Mouse (Mus musculus) cortical plate, adult 2 months (tissue): ENCODE data around the gene Stk39. TPM values are rescaled to one million over a fixed set of nuclear protein-coding genes. Genes with fewer than 3 reads are reported as not detected.

Source experiments
- H3K27ac ChIP-seq: fragments of 200-500 bp; 2 replicates; pipeline ENCODE4 v1.5.1; 2012; ENCODE audit warnings: low read length, control low read depth, inconsistent platforms; ENCODE audit not compliant: insufficient read depth
- H3K4me1 ChIP-seq: fragments of 200-500 bp; 2 replicates; pipeline ENCODE4 v1.6.1; 2011; ENCODE audit warnings: low read length; ENCODE audit not compliant: control insufficient read depth, insufficient read depth
- H3K4me3 ChIP-seq: fragments of 200-500 bp; 2 replicates; pipeline ENCODE4 v1.5.1; 2011; ENCODE audit warnings: mild to moderate bottlenecking, low read length, control low read depth; ENCODE audit not compliant: insufficient read depth
- CTCF ChIP-seq: fragments of 200-500 bp; IDR thresholded peaks from 2 replicates; pipeline ENCODE4 v1.5.1; 2011; ENCODE audit warnings: mild to moderate bottlenecking, control low read depth, low read length; ENCODE audit not compliant: insufficient read depth; ENCODE audit errors: extremely low read depth
- POLR2A ChIP-seq: fragments of 200-500 bp; IDR thresholded peaks from 2 replicates; pipeline ENCODE4 v1.6.1; 2011; ENCODE audit warnings: mild to moderate bottlenecking, low read length, control low read depth; ENCODE audit not compliant: insufficient read depth; ENCODE audit errors: extremely low read depth
- polyA plus RNA-seq: library from polyadenylated mRNA; depleted of rRNA; stranded (reverse); fragments of >200 nt; gene quantifications from 2 replicates; pipeline ENCODE4 v1.2.3, GENCODE M21; 2012

Gene Stk39
- polyA plus RNA-seq, 1 experiment: 32.7 TPM

DNA sequence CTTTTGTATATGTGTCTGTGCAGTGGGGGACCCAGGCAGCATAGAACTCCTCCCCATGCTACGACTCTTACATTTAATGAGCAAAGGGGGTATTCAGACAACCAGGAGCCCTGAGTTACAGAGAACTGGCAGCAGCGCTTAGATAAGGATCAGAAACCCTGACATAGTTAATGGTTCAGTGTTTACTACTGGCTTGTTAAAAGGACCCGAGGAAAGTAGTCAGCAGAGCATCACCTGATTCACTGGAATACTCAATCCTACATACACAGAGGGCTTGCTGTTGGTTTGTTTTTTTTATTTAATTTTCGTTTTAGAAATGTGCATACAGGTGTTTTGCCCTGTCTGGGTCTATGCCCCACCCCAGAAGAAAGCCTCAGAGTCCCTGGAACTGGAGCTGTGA, 217.3 kb downstream of the Stk39 start:
- no peak for TF ChIP-seq POLR2A
- TF ChIP-seq CTCF: no peak
- Histone ChIP-seq H3K4me1 (no peaks in the 10 kb centered on the region; the same call in 1 of the 2 replicates), H3K27ac (no peak overlapping the region), H3K4me3 (no peak overlapping the region)

DNA sequence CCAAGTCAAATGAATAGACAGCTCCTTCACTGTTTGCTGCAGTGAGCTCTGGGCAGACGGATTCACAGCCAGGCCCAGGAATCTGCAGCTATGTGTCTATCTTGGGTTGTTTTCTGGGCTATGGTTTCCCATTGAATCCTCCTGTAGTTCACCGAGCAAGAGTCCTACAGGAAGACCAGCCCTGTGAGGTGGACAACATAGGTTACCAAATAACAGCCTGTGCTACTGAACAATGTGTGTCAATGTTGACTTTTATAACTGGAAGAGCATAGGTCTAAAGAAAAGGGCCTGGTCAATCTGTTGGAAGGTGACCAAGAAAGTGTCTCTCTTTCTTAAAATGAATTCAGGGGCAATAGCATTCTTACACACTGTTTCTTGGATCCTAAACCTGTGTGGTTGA, 218.8 kb downstream of the Stk39 start:
- TF ChIP-seq POLR2A: no peak
- TF ChIP-seq CTCF: no peak
- H3K4me1 ChIP-seq: no peaks in the 10 kb centered on the region; the same call in none of the 2 replicates
- no peak overlapping the region for H3K4me3 ChIP-seq
- no peak overlapping the region for H3K27ac ChIP-seq

DNA sequence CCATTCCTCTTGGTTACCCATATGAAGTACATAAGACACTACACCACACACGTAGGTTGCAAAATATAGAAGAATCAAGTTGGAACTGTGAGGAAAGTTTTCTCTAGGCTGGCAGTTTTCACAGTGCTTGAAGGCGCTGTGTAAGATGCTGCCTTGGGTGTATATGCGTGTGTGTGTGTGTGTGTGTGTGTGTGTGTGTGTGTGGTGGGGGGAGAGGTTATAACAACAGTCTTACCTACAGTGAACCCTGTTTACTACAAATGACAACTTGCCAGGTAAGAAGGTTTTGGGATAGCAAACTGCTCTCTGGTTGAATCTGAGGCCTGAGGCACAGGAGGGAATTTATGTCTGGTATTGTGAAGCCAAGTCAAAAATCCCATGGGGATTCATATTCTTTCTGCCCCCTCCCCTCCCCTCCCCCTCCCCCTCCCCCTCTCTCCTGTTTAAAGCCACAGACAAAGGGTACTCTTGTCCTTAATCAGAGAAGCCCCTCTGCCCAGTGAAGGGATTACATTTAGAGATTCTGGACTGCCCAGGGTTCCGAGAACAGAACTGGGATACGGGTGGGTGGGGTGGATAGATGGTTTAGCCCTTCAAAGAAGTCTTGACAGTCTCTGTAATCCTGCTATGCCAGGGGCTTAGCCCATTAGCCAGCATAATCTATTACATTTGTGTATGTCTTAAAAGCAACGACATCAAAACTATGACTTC, 219.9 kb downstream of the Stk39 start:
- Histone ChIP-seq H3K4me1 (no peaks in the 10 kb centered on the region; the same call in none of the 2 replicates), H3K27ac (no peak overlapping the region), H3K4me3 (no peak overlapping the region)
- TF ChIP-seq POLR2A (no peak), CTCF (no peak)

DNA sequence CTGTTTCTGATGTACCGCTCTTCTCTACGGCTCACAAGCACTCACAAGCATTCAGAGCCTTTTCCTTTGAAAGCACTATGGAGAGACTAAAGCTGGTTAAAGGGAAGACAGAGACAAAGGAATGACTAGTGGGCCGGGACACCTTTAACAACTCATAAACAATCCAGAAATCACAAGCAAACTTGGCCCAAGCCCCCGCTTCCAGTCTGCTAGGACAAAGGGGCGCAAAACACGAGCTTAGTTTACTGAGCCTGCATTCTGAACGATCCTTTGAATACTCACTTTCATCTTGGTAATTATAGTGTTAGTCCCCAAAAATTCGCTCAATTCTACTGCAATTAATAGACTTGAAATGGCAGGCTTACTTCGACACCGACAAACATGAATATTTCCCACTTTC, 221.2 kb downstream of the Stk39 start:
- Histone ChIP-seq H3K4me1 (no peaks in the 10 kb centered on the region; the same call in none of the 2 replicates), H3K27ac (no peak overlapping the region), H3K4me3 (no peak overlapping the region)
- TF ChIP-seq CTCF (no peak), POLR2A (no peak)

DNA sequence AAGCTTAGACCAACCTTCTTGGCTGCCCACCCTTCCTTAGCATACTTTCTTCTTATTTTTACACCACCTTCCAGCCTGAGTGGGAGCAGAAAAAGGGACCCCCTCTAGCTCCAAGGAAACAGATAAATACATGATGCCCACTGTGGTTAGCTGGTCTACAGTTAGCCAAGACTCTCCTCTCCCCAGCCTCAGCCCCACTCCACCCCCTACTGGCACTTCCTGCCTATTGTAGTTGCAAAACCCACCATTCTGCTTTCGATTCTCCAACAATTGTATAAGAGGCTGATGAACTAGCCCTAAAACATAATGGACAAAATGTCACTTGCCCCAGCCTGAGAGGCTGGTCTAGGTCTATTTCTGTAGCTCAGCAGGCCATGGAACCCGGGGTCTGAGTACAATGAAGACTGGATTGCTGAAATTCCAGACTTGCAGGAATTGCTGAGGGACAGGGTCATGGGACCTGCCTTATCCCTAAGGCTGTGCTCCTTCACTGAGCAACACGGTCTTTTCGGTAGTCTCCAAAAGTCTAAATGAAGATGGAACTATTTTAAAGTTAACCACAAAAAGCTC, 222.1 kb downstream of the Stk39 start:
- no peaks in the 10 kb centered on the region; the same call in none of the 2 replicates for H3K4me1 ChIP-seq
- no peak overlapping the region for H3K27ac ChIP-seq
- TF ChIP-seq CTCF (no peak), POLR2A (no peak)
- no peak overlapping the region for H3K4me3 ChIP-seq

DNA sequence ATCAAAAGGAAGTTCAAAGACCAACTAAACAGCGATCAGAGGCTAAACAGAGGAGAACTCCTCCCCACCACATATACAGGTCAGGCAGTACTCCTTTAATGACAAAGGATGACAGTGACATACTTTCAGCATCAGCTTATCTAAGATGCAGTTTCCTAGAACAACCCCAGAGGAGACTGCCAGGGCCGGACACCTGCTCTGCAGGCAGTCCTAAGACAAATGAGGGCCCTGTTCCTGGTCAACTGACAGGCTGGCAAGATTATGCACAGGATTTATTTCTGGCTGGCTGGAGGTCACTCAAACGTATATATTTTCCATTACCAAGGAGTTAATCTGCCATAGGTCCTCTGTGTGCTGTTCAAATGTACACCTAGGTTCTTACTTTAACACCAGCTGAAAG, 225.8 kb downstream of the Stk39 start:
- H3K4me1 ChIP-seq: peaks cover 1% of the 10 kb centered on the region
- H3K4me3 ChIP-seq: no peak overlapping the region
- TF ChIP-seq CTCF: no peak
- TF ChIP-seq POLR2A: no peak
- H3K27ac ChIP-seq: no peak overlapping the region

DNA sequence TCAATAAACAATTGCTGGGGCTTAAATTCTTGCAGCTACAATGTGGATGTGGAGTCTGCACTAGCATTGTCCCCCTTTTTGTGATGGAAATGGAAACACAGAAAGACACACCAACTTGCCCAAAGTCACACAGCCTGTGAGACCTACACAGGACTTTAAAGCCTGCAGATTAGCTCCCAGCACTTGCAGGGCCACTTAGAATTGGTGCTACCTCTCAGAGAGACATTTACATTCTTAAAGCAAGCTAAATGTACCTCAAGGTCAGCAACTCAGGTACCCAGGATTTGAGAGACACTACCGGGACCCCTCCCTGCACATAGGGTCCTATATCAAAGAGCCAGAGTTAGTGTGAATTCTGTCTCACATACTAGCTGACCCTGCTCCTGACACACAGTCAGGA, 227.5 kb downstream of the Stk39 start:
- no peak for TF ChIP-seq POLR2A
- no peak for TF ChIP-seq CTCF
- Histone ChIP-seq H3K4me1 (peaks cover 1% of the 10 kb centered on the region), H3K4me3 (no peak overlapping the region), H3K27ac (no peak overlapping the region)

DNA sequence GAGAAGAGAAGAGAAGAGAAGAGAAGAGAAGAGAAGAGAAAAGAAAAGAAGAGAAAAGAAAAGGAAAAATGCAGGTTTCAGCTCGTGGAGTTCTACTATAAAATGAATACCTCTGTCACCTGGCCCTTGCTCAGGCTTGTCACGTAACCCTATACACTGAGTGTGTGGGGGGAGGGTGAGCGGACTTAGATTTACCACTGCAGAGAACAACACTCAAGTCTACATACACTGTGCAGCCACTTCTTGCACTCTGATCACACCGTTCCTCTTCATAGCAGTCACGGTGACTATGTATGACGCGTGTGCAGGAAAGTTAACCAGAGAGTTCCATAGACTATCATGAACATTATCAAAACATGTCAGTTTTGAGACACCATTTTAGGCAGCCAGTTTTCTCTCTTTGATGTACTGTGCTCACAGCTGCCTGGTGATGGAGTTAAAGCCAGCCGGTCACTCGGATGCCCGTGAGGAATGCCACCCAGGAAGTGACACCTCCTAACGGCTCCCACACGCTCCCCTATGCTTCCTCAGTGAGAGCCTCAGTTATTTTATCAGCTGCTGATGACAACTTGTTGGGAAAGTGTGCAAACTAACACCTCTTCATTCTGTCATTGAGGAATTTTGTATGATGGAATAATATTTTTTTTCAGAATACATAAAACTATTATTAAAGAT, 228.1 kb downstream of the Stk39 start:
- TF ChIP-seq POLR2A: no peak
- no peak for TF ChIP-seq CTCF
- H3K27ac ChIP-seq: no peak overlapping the region

DNA sequence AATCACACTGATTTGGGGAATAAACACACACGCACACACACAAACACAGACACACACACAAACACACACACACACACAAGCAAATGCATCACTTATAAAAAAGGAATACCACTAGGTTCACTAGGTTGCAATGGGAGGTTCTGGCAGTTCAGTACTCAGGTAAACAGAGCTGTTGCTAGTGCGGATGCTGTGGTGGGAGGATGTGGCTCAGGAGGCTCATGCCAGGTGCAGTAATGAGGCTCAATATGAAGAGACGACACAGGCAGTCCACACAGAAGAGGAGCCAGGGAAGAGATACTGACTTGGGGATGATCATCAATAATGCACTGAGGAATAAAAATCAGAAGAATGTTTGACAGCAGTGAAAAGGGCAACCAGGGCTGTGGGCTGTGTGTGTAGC, 228.8 kb downstream of the Stk39 start:
- no peak overlapping the region for H3K27ac ChIP-seq

More for the DNA sequence above, 228.1 kb downstream of the Stk39 start:
- H3K4me1 ChIP-seq: peaks cover 1% of the 10 kb centered on the region
- no peak overlapping the region for H3K4me3 ChIP-seq

More for the DNA sequence above, 228.8 kb downstream of the Stk39 start:
- peaks cover 1% of the 10 kb centered on the region for H3K4me1 ChIP-seq
- H3K4me3 ChIP-seq: no peak overlapping the region
- TF ChIP-seq CTCF: no peak
- TF ChIP-seq POLR2A: no peak
